8 mouse cellular contexts compared by ENCODE assay signal in the genomic region with DNA sequence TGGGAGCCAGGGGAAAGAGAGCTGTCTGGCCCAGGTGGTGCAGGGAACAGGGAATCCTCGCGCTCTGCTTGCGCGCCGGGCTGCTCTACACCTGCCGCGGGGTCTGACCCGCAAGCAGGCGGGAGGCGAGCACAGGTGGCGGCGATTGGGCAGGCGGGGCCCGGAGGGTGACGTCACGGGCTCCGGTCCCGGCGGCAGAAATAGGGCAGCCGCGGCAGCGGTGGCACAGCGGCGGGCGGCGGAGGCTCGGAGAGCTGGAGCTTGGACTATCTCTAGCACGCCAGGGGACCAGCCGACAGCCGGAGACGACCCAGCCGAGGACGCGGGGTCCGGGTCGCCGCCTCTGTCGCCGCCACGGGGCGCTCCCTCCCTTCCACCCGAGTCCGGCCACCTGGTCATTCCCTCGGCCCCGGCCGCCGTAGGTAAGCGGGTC. TPM values are rescaled to one million over a fixed set of nuclear protein-coding genes. Genes with fewer than 3 reads are reported as not detected.
A peak's percentile ranks its signal among the peaks of the same experiment; 100 is the strongest.
DNase-seq lines count a peak whose midpoint lies in the region; ATAC-seq lines count a peak whose summit lies in the region.

A gene (plus strand): TSS at position 174 of the 433 bp plus-strand sequence.

- peak within 1 kb of the TSS; percentile 74 for H3K9ac ChIP-seq in heart, embryonic 11.5 days (ENCODE audit: low read depth, low read length)
- H3K9ac ChIP-seq in kidney, embryonic 16.5 days (replicated peaks; ENCODE audit: low read length): peak within 1 kb of the TSS; percentile 49; the same call in 1 of the 2 replicates
- no peak within 1 kb of the TSS for H3K9ac ChIP-seq in liver, embryonic 11.5 days (ENCODE audit: low read depth, low read length)
- peak within 1 kb of the TSS; percentile 52 for H3K9ac ChIP-seq in neural tube, embryonic 11.5 days (ENCODE audit: low read length)

- peaks cover 32% of the 10 kb centered on the region for H3K27me3 ChIP-seq in heart, embryonic 11.5 days (ENCODE audit: control insufficient read depth, insufficient read depth, low read length)
- peaks cover 50% of the 10 kb centered on the region for H3K27me3 ChIP-seq in kidney, embryonic 16.5 days (ENCODE audit: insufficient read depth, low read length)
- peaks cover 47% of the 10 kb centered on the region for H3K27me3 ChIP-seq in liver, embryonic 11.5 days (replicated peaks; ENCODE audit: control insufficient read depth, insufficient read depth, low read length)
- H3K27me3 ChIP-seq in neural tube, embryonic 11.5 days (ENCODE audit: control insufficient read depth, insufficient read depth, low read length): peaks cover 31% of the 10 kb centered on the region

- under 1% methylated on average over 33 of the region's 48 CpGs for WGBS in heart, embryonic 11.5 days (ENCODE audit: insufficient replicate concordance)
- WGBS in kidney, embryonic 16.5 days: 1% methylated on average over 42 of the region's 48 CpGs
- 1% methylated on average over 39 of the region's 48 CpGs for WGBS in liver, embryonic 11.5 days
- WGBS in neural tube, embryonic 11.5 days: under 1% methylated on average over 42 of the region's 48 CpGs

- peak within 1 kb of the TSS; percentile 53 for H3K4me3 ChIP-seq in heart, embryonic 11.5 days (ENCODE audit: low read depth, low read length)
- H3K4me3 ChIP-seq in kidney, embryonic 16.5 days (ENCODE audit: low read length): peak within 1 kb of the TSS; percentile 60
- H3K4me3 ChIP-seq in liver, embryonic 11.5 days (ENCODE audit: low read depth, low read length): peak within 1 kb of the TSS; percentile 54
- peak within 1 kb of the TSS; percentile 56 for H3K4me3 ChIP-seq in neural tube, embryonic 11.5 days (ENCODE audit: low read depth, low read length)

- H3K27ac ChIP-seq in heart, embryonic 11.5 days (ENCODE audit: low read depth, low read length): no peak within 1 kb of the TSS
- no peak within 1 kb of the TSS for H3K27ac ChIP-seq in kidney, embryonic 16.5 days (ENCODE audit: low read length)
- no peak within 1 kb of the TSS for H3K27ac ChIP-seq in liver, embryonic 11.5 days (ENCODE audit: low read depth, low read length)
- no peak within 1 kb of the TSS for H3K27ac ChIP-seq in neural tube, embryonic 11.5 days (ENCODE audit: low read depth, low read length)

- peak; percentile 21 for DNase-seq in embryo, embryonic 10 days (ENCODE audit: low spot score)
- no peak for DNase-seq in embryo, embryonic 9.5 days (ENCODE audit: extremely low spot score)
- DNase-seq in cerebellum, adult 9-10 months: peak; percentile 47
- no peak for DNase-seq in liver, embryonic 11.5 days (ENCODE audit: low spot score)
- peak; percentile 52 for DNase-seq in neural tube, embryonic 11.5 days (ENCODE audit: low spot score)
- peak; percentile 38 for DNase-seq in urinary bladder, postnatal 14 days (ENCODE audit: low spot score)

- peak within 1 kb of the TSS; percentile 79 for H3K4me2 ChIP-seq in heart, embryonic 11.5 days
- H3K4me2 ChIP-seq in kidney, embryonic 16.5 days (replicated peaks; ENCODE audit: low read depth, low read length): peak within 1 kb of the TSS; percentile 94
- peak within 1 kb of the TSS; percentile 77 for H3K4me2 ChIP-seq in liver, embryonic 11.5 days
- peak within 1 kb of the TSS; percentile 97 for H3K4me2 ChIP-seq in neural tube, embryonic 11.5 days (ENCODE audit: low read depth)

- ATAC-seq in heart, embryonic 11.5 days (replicated peaks; ENCODE audit: insufficient number of reproducible peaks, low FRiP score, low TSS enrichment): no peak
- ATAC-seq in kidney, embryonic 16.5 days (ENCODE audit: low FRiP score, low TSS enrichment): peak; percentile 57; the same call in 1 of the 2 replicates
- ATAC-seq in liver, embryonic 11.5 days (replicated peaks; ENCODE audit: low FRiP score): no peak
- ATAC-seq in neural tube, embryonic 11.5 days (ENCODE audit: insufficient read depth, low FRiP score, low TSS enrichment): peak; percentile 45; the same call in 1 of the 2 replicates

- H3K4me1 ChIP-seq in heart, embryonic 11.5 days (ENCODE audit: control insufficient read depth, insufficient read depth, low read length): peaks cover 10% of the 10 kb centered on the region; the same call in 1 of the 2 replicates
- peaks cover 12% of the 10 kb centered on the region for H3K4me1 ChIP-seq in kidney, embryonic 16.5 days (ENCODE audit: insufficient read depth, low read length)
- 0 out of 2 replicates have a peak, but pooled peaks cover 4% of the 10 kb centered on the region for H3K4me1 ChIP-seq in liver, embryonic 11.5 days (replicated peaks; ENCODE audit: control insufficient read depth, insufficient read depth, low read length)
- peaks cover 9% of the 10 kb centered on the region for H3K4me1 ChIP-seq in neural tube, embryonic 11.5 days (ENCODE audit: control insufficient read depth, insufficient read depth, low read length)

- H3K36me3 ChIP-seq in heart, embryonic 11.5 days (ENCODE audit: control insufficient read depth, insufficient read depth, low read length): no peaks in the 10 kb centered on the region
- no peaks in the 10 kb centered on the region for H3K36me3 ChIP-seq in kidney, embryonic 16.5 days (ENCODE audit: insufficient read depth, low read length)
- H3K36me3 ChIP-seq in liver, embryonic 11.5 days (ENCODE audit: control insufficient read depth, insufficient read depth, low read length): no peaks in the 10 kb centered on the region
- no peaks in the 10 kb centered on the region for H3K36me3 ChIP-seq in neural tube, embryonic 11.5 days (ENCODE audit: control insufficient read depth, insufficient read depth, low read length)

- no peaks in the 10 kb centered on the region for H3K9me3 ChIP-seq in heart, embryonic 11.5 days (replicated peaks; ENCODE audit: control insufficient read depth, low read length)
- H3K9me3 ChIP-seq in kidney, embryonic 16.5 days (ENCODE audit: low read length): no peaks in the 10 kb centered on the region
- no peaks in the 10 kb centered on the region for H3K9me3 ChIP-seq in liver, embryonic 11.5 days (ENCODE audit: control insufficient read depth, low read length)
- no peaks in the 10 kb centered on the region for H3K9me3 ChIP-seq in neural tube, embryonic 11.5 days (ENCODE audit: control insufficient read depth, low read length)

RNA-seq across cellular contexts. Expression of the gene that starts here (rescaled TPM):
- 9.1 and 11.4 TPM in 2 replicates for polyA plus RNA-seq in heart, embryonic 11.5 days (2014; fragmentation: Nextera tagmentation; extraction: Ambion mirVana)
- 1.0 and 1.2 TPM in 2 replicates for polyA plus RNA-seq in kidney, embryonic 16.5 days (2015; fragmentation: Nextera tagmentation; extraction: Ambion mirVana)
- polyA plus RNA-seq in liver, embryonic 11.5 days (2014; fragmentation: Nextera tagmentation; extraction: Ambion mirVana): 0.49 and 0.73 TPM in 2 replicates
- polyA plus RNA-seq in neural tube, embryonic 11.5 days (2014; fragmentation: Nextera tagmentation; extraction: Ambion mirVana): 3.5 and 3.7 TPM in 2 replicates

Comparison
In these comparisons a context has a peak if more than half of its experiments do, and no peak if none do; other contexts are left out.
1. DNase-seq: peak in embryo, embryonic 10 days (single experiment), cerebellum, adult 9-10 months (single experiment), neural tube, embryonic 11.5 days (single experiment) and urinary bladder, postnatal 14 days (single experiment); none in embryo, embryonic 9.5 days (single experiment) and liver, embryonic 11.5 days (single experiment).
2. ATAC-seq: peak in kidney, embryonic 16.5 days (single experiment) and neural tube, embryonic 11.5 days (single experiment); none in heart, embryonic 11.5 days (single experiment) and liver, embryonic 11.5 days (single experiment).
3. Peak in every context shown above with its lines, with median percentiles within 50 percentile points of each other: H3K4me2 ChIP-seq and H3K4me3 ChIP-seq.